Mouse (Mus musculus): ENCODE data around the gene Gm17509. TPM values are rescaled to one million over a fixed set of nuclear protein-coding genes. Genes with fewer than 3 reads are reported as not detected.

Gene Gm17509
- total RNA-seq (2021): 1 to 10 TPM; 1.4 to 1.9 TPM
- long read RNA-seq, experiment 1, partial matches to known transcripts: 0 of 3 reads
- long read RNA-seq, experiment 1, other reads (novel, unspliced or antisense): 1 of 3 reads
- long read RNA-seq, experiment 2: 0 reads

DNA sequence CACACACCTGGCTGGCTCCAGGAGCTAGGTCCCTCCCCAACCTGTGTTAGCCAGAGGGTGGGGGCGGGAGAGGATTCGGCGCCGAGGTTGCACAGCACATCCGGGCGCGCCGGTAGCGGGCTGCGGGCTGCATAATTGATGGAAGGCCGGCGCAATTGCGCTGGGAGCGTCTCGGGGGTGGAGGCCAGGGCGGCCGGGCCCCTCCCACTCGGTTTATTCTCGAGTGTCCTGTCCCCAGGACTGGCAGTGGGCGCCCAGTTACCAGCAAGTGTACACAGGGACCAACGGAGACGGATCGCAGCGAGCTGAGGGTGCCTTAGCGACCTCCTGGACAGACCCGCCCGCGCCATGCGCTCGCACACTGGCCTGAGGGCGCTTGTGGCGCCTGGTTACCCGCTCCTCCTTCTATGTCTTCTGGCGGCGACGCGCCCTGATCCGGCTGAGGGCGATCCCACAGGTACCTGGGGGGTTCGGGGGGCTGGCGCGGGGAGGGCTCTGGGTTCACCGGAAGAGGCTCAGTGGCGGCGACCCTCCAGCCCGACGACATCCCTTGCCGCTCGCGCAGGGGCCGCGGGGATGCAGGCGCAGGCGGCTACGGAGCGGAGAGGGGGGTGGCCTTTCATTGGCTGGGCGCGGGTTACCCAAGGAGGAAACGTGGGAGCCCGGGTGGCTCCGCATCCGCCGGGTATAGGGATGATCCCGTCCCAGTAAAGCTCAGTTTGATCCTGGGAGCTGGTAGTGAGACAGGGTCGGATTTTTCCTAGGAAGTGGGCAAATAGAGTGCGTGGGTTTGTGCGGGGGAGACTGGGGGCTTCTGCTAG lies at the start of gene Gm17509:
Gm17509 (minus strand) TSS at position 575 of the 821 bp plus-strand sequence.
- peak within 1 kb of the TSS; percentile 55 for H3K4me3 ChIP-seq
- intact Hi-C loops (cut with DNase I): no loop called here
- peak within 1 kb of the TSS; percentile 91 for H3K27ac ChIP-seq
- no peak for TF ChIP-seq CTCF (IDR thresholded peaks at IDR 0.05)
- peak; percentile 68 to 70 for DNase-seq (ENCODE audit: extremely low spot score in 1 of 2, low spot score in 2 of 2)

- no peak for DNase-seq (ENCODE audit: extremely low spot score in 1 of 2, low spot score in 2 of 2)
- no peak for TF ChIP-seq CTCF (IDR thresholded peaks at IDR 0.05)
- no peak overlapping the region for H3K27ac ChIP-seq
- no peak overlapping the region for H3K4me3 ChIP-seq
- intact Hi-C loops (cut with DNase I): no loop called here
Observed at GRCm38 (mm10) chr13:117267963-117268362, 47.1 kb upstream of the Gm17509 start.

- TF ChIP-seq CTCF (IDR thresholded peaks at IDR 0.05): no peak
Observed at GRCm38 (mm10) chr13:117266156-117266555, 45.3 kb upstream of the Gm17509 start.

DNA sequence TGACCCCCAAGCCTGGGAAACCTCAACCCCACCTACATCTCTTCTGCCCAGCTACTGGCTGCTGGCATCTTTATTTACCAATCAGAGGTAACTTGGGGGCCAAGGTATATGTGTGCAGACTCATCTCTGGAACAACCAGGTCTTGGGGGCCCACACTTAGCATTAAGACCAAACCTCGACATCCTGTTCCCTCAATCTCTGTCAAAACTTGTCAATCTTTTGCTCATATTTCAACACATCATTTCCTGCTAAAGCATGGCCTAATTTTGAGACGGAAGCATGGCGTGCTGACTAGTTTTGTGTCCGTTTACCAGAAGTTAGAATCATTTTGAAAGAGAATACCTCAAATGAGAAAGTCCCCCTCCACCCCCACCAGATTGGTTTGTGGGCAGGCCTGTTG lies 39.8 kb upstream of the Gm17509 start:
- TF ChIP-seq CTCF (IDR thresholded peaks at IDR 0.05): no peak
- intact Hi-C loops (cut with DNase I): no loop called here

More at GRCm38 (mm10) chr13:117266156-117266555, 45.3 kb upstream of the Gm17509 start:
- no peak overlapping the region for H3K27ac ChIP-seq
- H3K4me3 ChIP-seq: no peak overlapping the region
- DNase-seq (ENCODE audit: extremely low spot score in 1 of 2, low spot score in 2 of 2): no peak
- intact Hi-C loops (cut with DNase I): no loop called here

GRCm38 (mm10) chr13:117242621-117243020 lies 21.7 kb upstream of the Gm17509 start:
- H3K4me3 ChIP-seq: no peak overlapping the region
- TF ChIP-seq CTCF (IDR thresholded peaks at IDR 0.05): no peak
- DNase-seq (ENCODE audit: extremely low spot score in 1 of 2, low spot score in 2 of 2): no peak
- intact Hi-C loops (cut with DNase I): no loop called here
- no peak overlapping the region for H3K27ac ChIP-seq

More for the DNA sequence above, 39.8 kb upstream of the Gm17509 start:
- no peak overlapping the region for H3K4me3 ChIP-seq
- H3K27ac ChIP-seq: no peak overlapping the region
- no peak for DNase-seq (ENCODE audit: extremely low spot score in 1 of 2, low spot score in 2 of 2)

DNA sequence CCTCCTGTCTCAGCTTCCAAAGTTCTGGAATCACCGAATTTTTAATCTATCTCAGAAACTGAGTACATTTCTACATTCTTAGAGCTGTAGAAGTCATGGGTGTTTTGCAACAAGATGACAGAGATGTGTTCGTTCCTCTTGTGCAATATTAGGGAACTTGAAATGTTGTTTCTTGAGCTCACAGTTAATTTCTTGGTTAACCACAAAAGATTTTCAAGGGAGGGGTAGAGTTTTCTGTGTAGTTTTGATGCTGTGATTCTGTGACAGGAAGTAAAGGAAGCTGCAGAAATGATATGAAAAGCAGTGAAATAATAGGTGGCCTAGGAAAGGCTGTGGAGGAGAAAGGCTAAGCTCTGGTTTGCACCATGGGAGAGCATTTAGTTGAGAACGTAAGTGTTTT lies 21.2 kb upstream of the Gm17509 start:
- Histone ChIP-seq H3K27ac (no peak overlapping the region), H3K4me3 (no peak overlapping the region)
- TF ChIP-seq CTCF (IDR thresholded peaks at IDR 0.05): no peak
- intact Hi-C loops (cut with DNase I): no loop called here
- no peak for DNase-seq (ENCODE audit: extremely low spot score in 1 of 2, low spot score in 2 of 2)

DNA sequence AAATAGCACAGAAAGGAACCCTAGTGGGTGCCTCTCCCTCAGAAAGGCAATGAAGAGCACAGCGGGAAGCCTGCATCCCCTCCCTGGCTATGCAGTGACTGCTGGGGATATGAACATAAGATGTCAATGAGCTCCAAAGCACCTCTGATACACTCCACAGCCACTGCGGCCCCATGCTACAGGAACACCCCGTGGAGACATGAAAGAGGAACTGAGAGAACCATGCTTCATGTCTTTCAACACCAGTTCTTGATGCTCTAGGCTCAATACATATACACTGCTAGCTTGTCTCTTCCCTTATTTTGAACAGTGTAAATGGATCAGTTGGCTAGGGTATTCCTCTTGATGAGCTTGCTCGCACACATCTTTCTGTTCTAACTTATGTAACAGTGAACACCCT lies 16.2 kb upstream of the Gm17509 start:
- intact Hi-C loops (cut with DNase I): no loop called here
- Histone ChIP-seq H3K4me3 (no peak overlapping the region), H3K27ac (no peak overlapping the region)
- no peak for DNase-seq (ENCODE audit: extremely low spot score in 1 of 2, low spot score in 2 of 2)
- no peak for TF ChIP-seq CTCF (IDR thresholded peaks at IDR 0.05)

- H3K27ac ChIP-seq: peak overlapping the region; percentile 62; the same call in 1 of the 2 replicates
- no peak overlapping the region for H3K4me3 ChIP-seq
- DNase-seq (ENCODE audit: extremely low spot score in 1 of 2, low spot score in 2 of 2): peak in 1 of 2 experiments; percentile 38
- no peak for TF ChIP-seq CTCF (IDR thresholded peaks at IDR 0.05)
- intact Hi-C loops (cut with DNase I): no loop called here
Observed at GRCm38 (mm10) chr13:117235530-117236212, 14.8 kb upstream of the Gm17509 start.

GRCm38 (mm10) chr13:117234486-117234885 lies 13.6 kb upstream of the Gm17509 start:
- no peak for TF ChIP-seq CTCF (IDR thresholded peaks at IDR 0.05)
- H3K27ac ChIP-seq: no peak overlapping the region
- intact Hi-C loops (cut with DNase I): no loop called here
- H3K4me3 ChIP-seq: no peak overlapping the region
- DNase-seq (ENCODE audit: extremely low spot score in 1 of 2, low spot score in 2 of 2): no peak

DNA sequence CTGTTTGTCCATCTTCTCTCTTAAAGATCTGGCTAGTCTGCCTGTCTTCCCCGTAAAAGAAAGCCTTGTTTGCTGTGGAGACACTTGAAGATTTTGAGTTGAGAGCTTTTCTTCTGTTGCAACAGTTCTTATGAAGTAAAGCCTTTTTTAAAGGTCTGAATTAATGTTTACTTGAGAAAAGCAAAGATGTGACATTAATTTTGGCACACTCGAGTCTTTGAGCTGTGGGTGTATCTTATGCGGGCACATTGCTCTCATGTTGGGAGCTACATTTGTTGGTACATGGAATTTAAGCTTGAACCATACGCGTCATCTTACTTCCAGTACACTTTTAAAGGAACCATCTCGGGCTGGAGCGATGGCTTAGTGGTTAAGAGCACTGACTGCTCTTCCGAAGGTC lies 12.9 kb upstream of the Gm17509 start:
- TF ChIP-seq CTCF (IDR thresholded peaks at IDR 0.05): no peak
- H3K27ac ChIP-seq: no peak overlapping the region
- intact Hi-C loops (cut with DNase I): no loop called here
- peak in 1 of 2 experiments; percentile 6 for DNase-seq (ENCODE audit: extremely low spot score in 1 of 2, low spot score in 2 of 2)
- H3K4me3 ChIP-seq: no peak overlapping the region

DNA sequence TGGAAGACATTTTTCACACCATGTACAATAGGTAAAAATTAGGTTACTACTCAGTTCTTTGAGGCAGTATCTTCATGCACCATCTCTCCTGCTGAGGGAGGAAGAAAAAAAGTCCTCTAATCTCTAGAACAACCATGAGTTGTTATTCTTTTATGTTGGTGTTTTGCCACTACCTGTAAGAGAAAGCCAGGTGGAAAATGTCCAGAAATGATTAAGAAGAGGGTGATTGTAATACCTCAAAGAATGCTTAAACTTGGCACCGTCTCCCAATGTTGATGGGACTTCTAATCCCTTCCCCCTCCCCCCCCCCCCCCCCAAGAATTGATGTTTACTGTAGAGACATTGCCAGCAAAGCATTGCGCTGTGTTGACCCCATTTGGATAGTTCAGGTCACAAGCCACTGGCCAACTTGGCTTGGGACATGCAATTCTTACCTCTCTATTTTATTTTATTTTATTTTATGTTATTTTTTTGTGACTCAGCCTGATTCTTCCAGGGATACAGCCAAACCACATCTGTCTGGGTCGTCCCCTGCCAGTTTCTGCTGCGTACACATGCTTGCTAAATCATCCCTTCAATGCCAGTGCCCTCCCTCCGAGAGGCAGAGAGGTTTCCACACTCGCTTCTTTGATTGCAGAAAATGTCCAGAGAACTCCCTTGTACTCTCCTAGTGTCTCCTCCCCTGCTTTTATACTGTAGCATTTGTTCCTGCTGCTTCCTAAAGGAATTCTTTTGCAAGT lies 9.7 kb upstream of the Gm17509 start:
- H3K4me3 ChIP-seq: no peak overlapping the region
- DNase-seq (ENCODE audit: extremely low spot score in 1 of 2, low spot score in 2 of 2): peak in 1 of 2 experiments; percentile 5
- no peak overlapping the region for H3K27ac ChIP-seq
- intact Hi-C loops (cut with DNase I): no loop called here
- no peak for TF ChIP-seq CTCF (IDR thresholded peaks at IDR 0.05)
